29 mouse cellular contexts compared by ENCODE assay signal in the genomic region with DNA sequence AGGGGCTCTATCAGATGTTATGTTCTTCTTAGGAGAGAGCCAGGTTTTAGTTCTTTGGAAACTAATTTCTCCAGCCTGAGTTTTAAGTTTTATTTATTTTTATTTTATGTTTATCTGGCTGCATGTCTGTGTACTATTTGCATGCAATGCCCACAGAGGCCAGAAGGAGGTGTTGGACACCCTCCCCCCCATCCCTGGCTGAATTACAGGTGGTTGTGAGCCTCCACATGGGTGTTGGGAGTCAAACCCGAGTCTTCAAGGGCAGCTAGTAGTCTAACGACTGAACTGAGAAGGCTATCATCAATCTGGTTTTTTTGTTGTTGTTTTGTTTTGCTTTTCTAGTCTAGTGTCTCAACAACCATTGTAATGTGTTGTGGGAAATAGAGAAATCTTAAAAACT. TPM values are rescaled to one million over a fixed set of nuclear protein-coding genes. Genes with fewer than 3 reads are reported as not detected.
DNase-seq lines count a peak whose midpoint lies in the region; ATAC-seq and TF ChIP-seq lines count a peak whose summit lies in the region.
"Had no signal": no experiment of that assay in that cellular context is flagged by ENCODE, and none has a peak within 500 bp of the region (broad histone marks: within the 10 kb centered on the region; RNA-seq: fewer than 3 reads in every experiment).

No protein-coding gene starts in this region.

- H3K9ac ChIP-seq in liver, postnatal 0 days (replicated peaks), result no peak overlapping the region
- H3K9ac ChIP-seq in liver, embryonic 11.5 days (ENCODE audit: low read depth, low read length), result no peak overlapping the region
- no peak overlapping the region for H3K9ac ChIP-seq in ES-Bruce4 (ENCODE audit: low read depth, poor library complexity, severe bottlenecking)
- H3K9ac ChIP-seq: embryonic facial prominence, embryonic 15.5 days; forebrain, embryonic 13.5 days; hindbrain, embryonic 14.5 days; liver, embryonic 15.5 days; lung, embryonic 15.5 days; neural tube, embryonic 12.5 days had no signal

- no peak overlapping the region for H3K4me3 ChIP-seq in liver, postnatal 0 days (ENCODE audit: low read depth, low read length)
- no peak overlapping the region for H3K4me3 ChIP-seq in liver, embryonic 11.5 days (ENCODE audit: low read depth, low read length)
- H3K4me3 ChIP-seq in ES-Bruce4 (ENCODE audit: low read depth, low read length), result no peak overlapping the region
- H3K4me3 ChIP-seq: embryonic facial prominence, embryonic 10.5 days; embryonic facial prominence, embryonic 15.5 days; forebrain, embryonic 13.5 days; liver, embryonic 15.5 days; lung, embryonic 15.5 days; myocyte; neural tube, embryonic 12.5 days had no signal

- no peak for TF ChIP-seq EP300 in liver, postnatal 0 days (IDR thresholded peaks at IDR 0.05; ENCODE audit: low read depth)
- TF ChIP-seq EP300 in ES-Bruce4 (IDR thresholded peaks at IDR 0.05; ENCODE audit: insufficient read depth, low read depth, low read length), result no peak

- TF ChIP-seq CTCF in liver, postnatal 0 days (IDR thresholded peaks at IDR 0.05; ENCODE audit: low read depth), result peak; percentile 23; the same call in 1 of the 2 replicates
- TF ChIP-seq CTCF in ES-Bruce4 (IDR thresholded peaks at IDR 0.05; ENCODE audit: low read depth, low read length), result peak; percentile 20

- WGBS in liver, postnatal 0 days (ENCODE audit: insufficient replicate concordance), result 85% methylated on average over 2 of the region's 2 CpGs
- 84% methylated on average over 2 of the region's 2 CpGs for WGBS in liver, embryonic 11.5 days

- no peak overlapping the region for H3K4me2 ChIP-seq in liver, postnatal 0 days (ENCODE audit: low read depth, low read length)
- H3K4me2 ChIP-seq in liver, embryonic 11.5 days, result no peak overlapping the region
- H3K4me2 ChIP-seq: embryonic facial prominence, embryonic 15.5 days; forebrain, embryonic 13.5 days; heart, embryonic 11.5 days; hindbrain, embryonic 14.5 days; liver, embryonic 15.5 days; lung, embryonic 15.5 days; neural tube, embryonic 12.5 days had no signal

- H3K27me3 ChIP-seq in liver, postnatal 0 days (ENCODE audit: insufficient read depth, low read length), result no peaks in the 10 kb centered on the region
- H3K27me3 ChIP-seq in liver, embryonic 11.5 days (replicated peaks; ENCODE audit: control insufficient read depth, insufficient read depth, low read length), result no peaks in the 10 kb centered on the region
- H3K27me3 ChIP-seq in ES-Bruce4 (ENCODE audit: control insufficient read depth, insufficient read depth, low read length, poor library complexity, severe bottlenecking), result no peaks in the 10 kb centered on the region
- H3K27me3 ChIP-seq: embryonic facial prominence, embryonic 15.5 days; forebrain, embryonic 13.5 days; liver, embryonic 15.5 days; lung, embryonic 15.5 days; neural tube, embryonic 12.5 days had no signal

- ATAC-seq in liver, postnatal 0 days, result no peak
- ATAC-seq in liver, embryonic 11.5 days (replicated peaks; ENCODE audit: low FRiP score), result no peak
- no peak for ATAC-seq in CD4-positive, CD25-positive, alpha-beta regulatory T cell, adult 4 months
- ATAC-seq: activated CD4-positive, CD25-positive, alpha-beta regulatory T cell, adult 4 months; forebrain, embryonic 13.5 days; intestine, postnatal 0 days; midbrain, embryonic 16.5 days had no signal

- no peaks in the 10 kb centered on the region for H3K9me3 ChIP-seq in liver, postnatal 0 days (ENCODE audit: low read length)
- no peaks in the 10 kb centered on the region for H3K9me3 ChIP-seq in liver, embryonic 11.5 days (ENCODE audit: control insufficient read depth, low read length)
- H3K9me3 ChIP-seq in ES-Bruce4 (replicated peaks; ENCODE audit: control insufficient read depth, insufficient read depth, low read length, poor library complexity, severe bottlenecking), result no peaks in the 10 kb centered on the region
- H3K9me3 ChIP-seq: embryonic facial prominence, embryonic 10.5 days; embryonic facial prominence, embryonic 15.5 days; forebrain, embryonic 13.5 days; G1E; liver, embryonic 15.5 days; lung, embryonic 15.5 days; neural tube, embryonic 12.5 days had no signal

- H3K4me1 ChIP-seq in liver, postnatal 0 days (ENCODE audit: insufficient read depth), result no peaks in the 10 kb centered on the region
- H3K4me1 ChIP-seq in liver, embryonic 11.5 days (replicated peaks; ENCODE audit: control insufficient read depth, insufficient read depth, low read length), result no peaks in the 10 kb centered on the region
- H3K4me1 ChIP-seq in ES-Bruce4 (ENCODE audit: control insufficient read depth, insufficient read depth, low read length), result no peaks in the 10 kb centered on the region
- H3K4me1 ChIP-seq: embryonic facial prominence, embryonic 15.5 days; forebrain, embryonic 13.5 days; liver, embryonic 15.5 days; lung, embryonic 15.5 days; neural tube, embryonic 12.5 days had no signal

- peak; percentile 48 for DNase-seq in heart, adult 11 months
- DNase-seq in heart, adult 9 months (ENCODE audit: low spot score in 2 of 2), result no peak
- no peak for DNase-seq in liver, postnatal 0 days
- no peak for DNase-seq in liver, embryonic 11.5 days (ENCODE audit: low spot score)
- peak; percentile 51 for DNase-seq in R1 (ENCODE audit: low read depth, low spot score)
- DNase-seq in adrenal gland, adult 2 months, result no peak
- DNase-seq: adrenal gland, adult 8-10 months; cerebellum, adult 2 months; cerebellum, postnatal 14 days; gastrocnemius, postnatal 14 days; heart, postnatal 10 days; kidney, postnatal 25 days; left cerebral cortex, postnatal 4 days had no signal

- no peak for TF ChIP-seq POLR2A in ES-Bruce4 (IDR thresholded peaks at IDR 0.05; ENCODE audit: insufficient read depth, low read length)

- 0 out of 2 replicates have a peak, but pooled peaks cover 3% of the 10 kb centered on the region for H3K36me3 ChIP-seq in liver, postnatal 0 days (replicated peaks; ENCODE audit: insufficient read depth, low read length)
- H3K36me3 ChIP-seq in liver, embryonic 11.5 days (ENCODE audit: control insufficient read depth, insufficient read depth, low read length), result peaks cover 4% of the 10 kb centered on the region; the same call in 1 of the 2 replicates
- no peaks in the 10 kb centered on the region for H3K36me3 ChIP-seq in ES-Bruce4 (ENCODE audit: control insufficient read depth, insufficient read depth, low read length, poor library complexity, severe bottlenecking)

- H3K27ac ChIP-seq in liver, postnatal 0 days (ENCODE audit: low read depth), result no peak overlapping the region
- no peak overlapping the region for H3K27ac ChIP-seq in liver, embryonic 11.5 days (ENCODE audit: low read depth, low read length)
- H3K27ac ChIP-seq in ES-Bruce4 (ENCODE audit: insufficient read depth, low read length), result no peak overlapping the region
- H3K27ac ChIP-seq: embryonic facial prominence, embryonic 10.5 days; forebrain, embryonic 13.5 days; hindbrain, embryonic 14.5 days; liver, embryonic 15.5 days; lung, embryonic 15.5 days; macrophage; neural tube, embryonic 12.5 days had no signal

RNA-seq across cellular contexts. Expression of a gene that starts 14.5 kb away (rescaled TPM):
- polyA plus RNA-seq in liver, postnatal 0 days (2015; fragmentation: Nextera tagmentation; extraction: Ambion mirVana), result 6.4 and 6.9 TPM in 2 replicates
- 19.2 and 20.8 TPM in 2 replicates for polyA plus RNA-seq in liver, embryonic 11.5 days (2014; fragmentation: Nextera tagmentation; extraction: Ambion mirVana)
- 32.8 and 38.1 TPM in 2 replicates for polyA plus RNA-seq in ES-Bruce4 (2011; ENCODE audit: insufficient read depth, insufficient read length, low read depth, missing spikeins)
- total RNA-seq in adrenal gland, adult 2 months (2021), result 10 to 100 TPM; 57.8 to 75.6 TPM
- polyA plus RNA-seq in adrenal gland, adult 2 months (2012; rRNA removed), result 14.1 and 15.7 TPM in 2 replicates
- polyA plus RNA-seq in CD4-positive, CD25-positive, alpha-beta regulatory T cell, adult 4 months (2017; shearing (Covaris generic)), result 1 to 10 TPM; 2.4 to 3.4 TPM

RNA-seq across cellular contexts. Expression of a gene that starts 25.3 kb away (rescaled TPM):
- 12.5 and 14.4 TPM in 2 replicates for polyA plus RNA-seq in liver, postnatal 0 days (2015; fragmentation: Nextera tagmentation; extraction: Ambion mirVana)
- polyA plus RNA-seq in liver, embryonic 11.5 days (2014; fragmentation: Nextera tagmentation; extraction: Ambion mirVana), result 64.6 and 68.5 TPM in 2 replicates
- polyA plus RNA-seq in ES-Bruce4 (2011; ENCODE audit: insufficient read depth, insufficient read length, low read depth, missing spikeins), result 71.2 and 76.3 TPM in 2 replicates
- total RNA-seq in adrenal gland, adult 2 months (2021), result 10 to 100 TPM; 19.6 to 21.7 TPM
- 16.9 and 18.1 TPM in 2 replicates for polyA plus RNA-seq in adrenal gland, adult 2 months (2012; rRNA removed)
- polyA plus RNA-seq in CD4-positive, CD25-positive, alpha-beta regulatory T cell, adult 4 months (2017; shearing (Covaris generic)), result 10 to 100 TPM; 47.5 to 63.3 TPM

Comparison
In these comparisons a context has a peak if more than half of its experiments do, and no peak if none do; other contexts are left out.
1. DNase-seq: peak in heart, adult 11 months (single experiment) and R1 (single experiment); none in heart, adult 9 months (0 of 2), liver, postnatal 0 days (single experiment), liver, embryonic 11.5 days (single experiment) and adrenal gland, adult 2 months (single experiment).